9 mouse cellular contexts compared by ENCODE assay signal in genomic region chr17:45767536-45768146, GRCm38 (mm10). TPM values are rescaled to one million over a fixed set of nuclear protein-coding genes. Genes with fewer than 3 reads are reported as not detected.
DNase-seq lines count a peak whose midpoint lies in the region; ATAC-seq and TF ChIP-seq lines count a peak whose summit lies in the region.
"Had no signal": no experiment of that assay in that cellular context is flagged by ENCODE, and none has a peak within 500 bp of the region (broad histone marks: within the 10 kb centered on the region; RNA-seq: fewer than 3 reads in every experiment).

No protein-coding gene starts in this region.

- peak; percentile 9; the same call in 1 of the 2 replicates for ATAC-seq in heart, embryonic 12.5 days (ENCODE audit: insufficient number of reproducible peaks, low FRiP score)
- ATAC-seq in G1E (ENCODE audit: extremely low read depth, insufficient number of reproducible peaks, low FRiP score, poor library complexity, severe bottlenecking), result no peak
- no peak for ATAC-seq in hindbrain, embryonic 15.5 days (ENCODE audit: low FRiP score, low read depth)
- ATAC-seq in lung, embryonic 16.5 days (ENCODE audit: low read depth), result peak; percentile 11; the same call in 1 of the 2 replicates

- no peaks in the 10 kb centered on the region for H3K36me3 ChIP-seq in heart, embryonic 12.5 days
- no peaks in the 10 kb centered on the region for H3K36me3 ChIP-seq in G1E (replicated peaks)
- no peaks in the 10 kb centered on the region for H3K36me3 ChIP-seq in hindbrain, embryonic 15.5 days
- no peaks in the 10 kb centered on the region for H3K36me3 ChIP-seq in lung, embryonic 16.5 days (ENCODE audit: control insufficient read depth, insufficient read depth, low read length)

- H3K27ac ChIP-seq in heart, embryonic 12.5 days (ENCODE audit: poor library complexity, severe bottlenecking), result peak overlapping the region; percentile 82; the same call in 1 of the 2 replicates
- H3K27ac ChIP-seq in hindbrain, embryonic 15.5 days (replicated peaks), result 0 out of 2 replicates have a peak overlapping the region, but pooled peaks have one; percentile 57
- peak overlapping the region; percentile 93 for H3K27ac ChIP-seq in lung, embryonic 16.5 days (ENCODE audit: low read length)

- no peak overlapping the region for H3K4me3 ChIP-seq in heart, embryonic 12.5 days
- peak overlapping the region; percentile 2; the same call in 1 of the 2 replicates for H3K4me3 ChIP-seq in G1E (ENCODE audit: low read depth, low read length)
- H3K4me3 ChIP-seq in hindbrain, embryonic 15.5 days, result no peak overlapping the region
- H3K4me3 ChIP-seq in lung, embryonic 16.5 days (ENCODE audit: low read length), result peak overlapping the region; percentile 27

- intact Hi-C loops in left cerebral cortex, postnatal 36 days (cut with DNase I), result no loop called here
- intact Hi-C loops in left cerebral cortex, postnatal 10 days (cut with DNase I), result no loop called here

- no peak for DNase-seq in heart, postnatal 4 days
- no peak for DNase-seq in G1E (ENCODE audit: low spot score)
- DNase-seq in left cerebral cortex, postnatal 36 days (ENCODE audit: low spot score in 2 of 2), result no peak
- no peak for DNase-seq in left cerebral cortex, postnatal 10 days (ENCODE audit: extremely low spot score in 1 of 2, low spot score in 2 of 2)
- no peak for DNase-seq in cerebellum, postnatal 10 days

- H3K9me3 ChIP-seq in heart, embryonic 12.5 days (replicated peaks), result no peaks in the 10 kb centered on the region
- H3K9me3 ChIP-seq in G1E (replicated peaks), result no peaks in the 10 kb centered on the region
- no peaks in the 10 kb centered on the region for H3K9me3 ChIP-seq in hindbrain, embryonic 15.5 days
- H3K9me3 ChIP-seq in lung, embryonic 16.5 days (ENCODE audit: control insufficient read depth, low read length), result no peaks in the 10 kb centered on the region

- WGBS in heart, embryonic 12.5 days, result 49% methylated on average over 9 of the region's 9 CpGs
- 39% methylated on average over 9 of the region's 9 CpGs for WGBS in hindbrain, embryonic 15.5 days
- 38% methylated on average over 7 of the region's 9 CpGs for WGBS in lung, embryonic 16.5 days

- no peaks in the 10 kb centered on the region for H3K27me3 ChIP-seq in heart, embryonic 12.5 days (replicated peaks)
- H3K27me3 ChIP-seq in G1E (ENCODE audit: insufficient read depth, low read length), result peaks cover 49% of the 10 kb centered on the region
- no peaks in the 10 kb centered on the region for H3K27me3 ChIP-seq in hindbrain, embryonic 15.5 days
- no peaks in the 10 kb centered on the region for H3K27me3 ChIP-seq in lung, embryonic 16.5 days (ENCODE audit: control insufficient read depth, insufficient read depth, low read depth, low read length)

- peaks cover 41% of the 10 kb centered on the region for H3K4me1 ChIP-seq in heart, embryonic 12.5 days (replicated peaks)
- H3K4me1 ChIP-seq in G1E (ENCODE audit: insufficient read depth, low read depth, low read length), result peaks cover 31% of the 10 kb centered on the region
- H3K4me1 ChIP-seq in hindbrain, embryonic 15.5 days (replicated peaks), result peaks cover 19% of the 10 kb centered on the region
- H3K4me1 ChIP-seq in lung, embryonic 16.5 days (replicated peaks; ENCODE audit: control insufficient read depth, insufficient read depth, low read length), result peaks cover 33% of the 10 kb centered on the region

- no peak for TF ChIP-seq CTCF in G1E (IDR thresholded peaks at IDR 0.05; ENCODE audit: low read depth, low read length)

- peak overlapping the region; percentile 49; the same call in 1 of the 2 replicates for H3K4me2 ChIP-seq in heart, embryonic 12.5 days
- H3K4me2 ChIP-seq in hindbrain, embryonic 15.5 days, result no peak overlapping the region
- H3K4me2 ChIP-seq in lung, embryonic 16.5 days (ENCODE audit: low read depth, low read length), result peak overlapping the region; percentile 42

- H3K9ac ChIP-seq in heart, embryonic 12.5 days, result no peak overlapping the region
- H3K9ac ChIP-seq in hindbrain, embryonic 15.5 days, result no peak overlapping the region
- H3K9ac ChIP-seq in lung, embryonic 16.5 days (ENCODE audit: low read length), result no peak overlapping the region; the same call in 1 of the 2 replicates

RNA-seq across cellular contexts. Expression of gene 1600014C23Rik, which starts 34.0 kb away (rescaled TPM):
- polyA plus RNA-seq in heart, embryonic 12.5 days (2016; fragmentation: Nextera tagmentation; extraction: Ambion mirVana), result 0.61 TPM in 1 of 2 replicates, not detected in the other
- under 1 TPM in 1 of 2 experiments, not detected in 1; 0.97 TPM for total RNA-seq in heart, postnatal 4 days (2021)
- 11.8 TPM in 1 of 2 replicates, not detected in the other for total RNA-seq in G1E (2014; fragmentation: Nextera tagmentation)
- 3.6 and 4.4 TPM in 2 replicates for total RNA-seq in G1E (2017)
- 2.2 and 2.7 TPM in 2 replicates for polyA plus RNA-seq in G1E (2012)
- polyA plus RNA-seq in hindbrain, embryonic 15.5 days (2015; fragmentation: Nextera tagmentation; extraction: Ambion mirVana), result 0.43 TPM in 1 of 2 replicates, not detected in the other
- not detected in 2 replicates for polyA plus RNA-seq in lung, embryonic 16.5 days (2015; fragmentation: Nextera tagmentation; extraction: Ambion mirVana)
- not detected for total RNA-seq in left cerebral cortex, postnatal 36 days (2021)
- not detected for total RNA-seq in left cerebral cortex, postnatal 10 days (2021)
- total RNA-seq: common myeloid progenitor, adult 5-6 weeks had no signal

Comparison
In these comparisons a context has a peak if more than half of its experiments do, and no peak if none do; other contexts are left out.
1. ATAC-seq: peak in heart, embryonic 12.5 days (single experiment) and lung, embryonic 16.5 days (single experiment); none in G1E (single experiment) and hindbrain, embryonic 15.5 days (single experiment).
2. H3K4me3 ChIP-seq: peak in G1E (single experiment) and lung, embryonic 16.5 days (single experiment); none in heart, embryonic 12.5 days (single experiment) and hindbrain, embryonic 15.5 days (single experiment).
3. Peak in every context shown above with its lines, with median percentiles within 50 percentile points of each other: H3K27ac ChIP-seq.